Mouse (Mus musculus) right cerebral cortex, adult 18-20 months (tissue): ENCODE results near the gene Olfr1509.
"Not testable (repeated sequence)": the region's sequence is repeated elsewhere in the genome, so short reads cannot be mapped to it uniquely, and the experiment has no call there.

Experiments
- DNase-seq: peaks from one replicate; pipeline ENCODE4 v3.0.0; 2022; ENCODE audit warnings: mixed read lengths

Olfr1509 gene

DNA sequence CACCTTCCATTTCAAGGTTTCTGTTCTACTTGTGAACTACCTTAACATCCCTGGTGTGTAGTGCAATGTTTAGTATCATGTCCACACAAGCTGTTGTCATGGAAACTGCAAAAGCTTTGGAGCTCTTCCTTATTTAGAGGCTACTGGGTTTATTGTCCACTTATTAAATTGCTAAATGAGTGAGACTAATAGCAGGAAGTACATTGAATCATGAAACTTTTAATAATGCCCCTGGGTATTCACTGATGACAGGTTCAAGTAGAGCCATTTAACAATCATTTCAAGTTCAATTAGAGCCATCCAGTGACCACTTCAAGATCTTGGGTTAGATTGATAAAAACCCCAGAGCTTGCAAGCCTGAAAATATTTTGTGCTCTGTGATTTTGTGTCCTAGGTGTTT is at the start of gene Olfr1509:
Gene Olfr1509 (plus strand): TSS at position 301 of the 400 bp plus-strand sequence.
- no peak for DNase-seq

GRCm38 (mm10) chr14:52397279-52397678 is 45.5 kb upstream of the Olfr1509 start, which contains the start of gene Olfr1511:
TSS of gene Olfr1511 (minus strand) at chr14:52397379.
- no peak for DNase-seq

GRCm38 (mm10) chr14:52410142-52410919 is 32.5 kb upstream of the Olfr1509 start:
- DNase-seq: not testable (repeated sequence)

DNA sequence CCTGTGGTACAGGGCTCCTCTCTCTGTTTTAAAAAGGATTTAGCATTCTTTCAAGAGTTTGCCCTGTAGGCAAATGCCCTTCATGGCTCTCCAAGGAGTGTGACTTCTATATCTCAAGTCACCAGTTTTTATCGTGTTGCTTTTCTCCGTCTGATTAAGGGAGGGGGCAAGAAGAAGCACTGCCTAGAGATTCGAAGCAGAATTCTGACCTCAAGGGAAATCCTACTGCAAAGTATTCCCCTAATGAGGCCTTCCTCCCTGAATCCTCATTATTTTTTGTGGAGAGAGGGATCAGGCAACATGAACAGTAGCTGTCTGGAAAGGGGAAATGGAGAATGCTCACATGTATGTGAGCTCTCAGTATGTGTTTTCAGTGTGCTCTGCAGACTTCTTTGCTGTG is 28.5 kb upstream of the Olfr1509 start, which contains the start of gene Olfr1510:
Gene Olfr1510 (minus strand): TSS at position 101 of the 400 bp plus-strand sequence.
- DNase-seq: no peak

DNA sequence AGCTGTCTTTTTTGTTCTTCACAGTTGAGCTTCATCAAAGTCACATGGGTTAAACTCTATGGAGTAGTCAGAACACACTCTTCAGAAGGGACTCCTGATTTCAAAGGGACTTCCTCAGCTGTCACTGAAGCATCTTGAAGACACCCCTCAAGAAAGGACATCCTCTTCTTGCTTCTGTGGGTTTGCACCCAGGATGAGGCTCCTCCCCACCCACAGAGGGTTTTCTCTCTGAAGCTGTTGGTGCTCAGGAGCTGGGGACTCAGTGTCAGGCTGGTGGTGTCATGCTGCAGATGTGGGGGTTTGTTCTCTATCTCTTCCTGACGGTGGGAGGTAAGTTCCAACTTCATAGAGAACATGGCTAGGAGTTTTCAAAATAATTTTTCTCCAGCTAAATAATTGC is 15.1 kb upstream of the Olfr1509 start:
- no peak for DNase-seq

- DNase-seq: no peak
Observed at GRCm38 (mm10) chr14:52451138-52451537, 8.3 kb downstream of the Olfr1509 start.

DNA sequence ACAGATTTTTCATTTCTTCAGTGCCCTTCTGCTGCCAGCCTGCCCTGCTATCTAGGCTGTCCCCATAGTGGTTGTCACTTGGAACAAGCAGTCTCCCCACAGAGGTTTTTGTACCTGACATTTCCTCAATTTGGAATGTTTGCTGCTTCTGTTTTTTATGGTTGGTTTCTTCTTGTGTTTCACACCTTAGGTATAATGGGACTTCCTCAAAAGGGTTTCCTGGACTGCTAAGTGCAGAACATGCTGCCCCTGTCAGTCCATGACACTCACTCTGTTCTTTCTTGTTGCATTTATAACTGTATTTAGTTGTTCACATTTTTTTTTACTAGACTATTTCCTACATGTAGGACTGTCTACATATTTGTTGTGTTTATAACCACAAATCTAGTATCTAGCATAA is 19.1 kb downstream of the Olfr1509 start:
- no peak for DNase-seq

- DNase-seq: no peak
Observed at GRCm38 (mm10) chr14:52465738-52466137, 22.9 kb downstream of the Olfr1509 start.

DNA sequence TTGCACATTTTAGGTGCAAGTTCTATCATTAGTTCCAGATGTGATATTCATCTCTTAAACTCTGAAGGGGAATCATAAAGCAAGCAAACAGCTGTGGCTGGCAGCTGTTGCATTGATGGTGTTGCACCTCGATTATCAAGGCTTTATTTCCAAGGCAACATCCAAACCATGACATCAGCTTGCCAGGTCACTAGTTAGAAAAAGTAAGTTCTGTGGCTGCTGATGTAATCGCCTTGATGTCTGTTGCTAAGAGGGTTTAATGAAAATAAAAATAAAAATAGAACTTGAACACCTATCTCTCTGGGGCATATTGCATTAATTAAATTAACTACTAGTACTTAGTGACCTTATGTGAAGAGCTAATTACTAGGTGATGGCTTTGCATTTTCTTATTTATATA is 24.6 kb downstream of the Olfr1509 start, which contains the start of gene Olfr1508:
Gene Olfr1508 (minus strand): TSS at position 101 of the 400 bp plus-strand sequence.
- no peak for DNase-seq

DNA sequence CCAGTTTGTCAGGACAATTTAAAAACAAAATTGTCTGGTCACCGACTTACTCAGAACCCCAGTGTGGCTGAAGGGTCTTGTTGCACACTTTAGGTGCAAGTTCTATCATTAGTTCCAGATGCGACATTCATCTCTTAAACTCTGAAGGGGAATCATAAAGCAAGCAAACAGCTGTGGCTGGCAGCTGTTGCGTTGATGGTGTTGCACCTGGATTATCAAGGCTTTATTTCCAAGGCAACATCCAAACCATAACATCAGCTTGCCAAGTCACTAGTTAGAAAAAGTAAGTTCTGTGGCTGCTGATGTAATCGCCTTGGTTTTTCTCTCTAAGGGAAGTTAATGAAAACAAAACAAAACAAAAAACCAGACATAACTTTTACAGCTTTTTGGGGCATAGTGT is 52.7 kb downstream of the Olfr1509 start, which contains the start of gene Olfr1507:
Gene Olfr1507 (minus strand): TSS at position 234 of the 400 bp plus-strand sequence.
- no peak for DNase-seq
